Mouse (Mus musculus): Measurements from ENCODE around the gene Asic1. TPM values are rescaled to one million over a fixed set of nuclear protein-coding genes. Genes with fewer than 3 reads are reported as not detected.

The Asic1 gene
- polyA plus RNA-seq, 2 experiments = 1.4 to 3.4 TPM

GRCm38 (mm10) chr15:99690924-99691323 lies 20.8 kb downstream of the Asic1 start:
- no peak for DNase-seq (ENCODE audit: low spot score)
- Histone ChIP-seq H3K27ac (replicated peaks; ENCODE audit: low read depth, low read length) (no peak overlapping the region), H3K27me3 (ENCODE audit: control insufficient read depth, insufficient read depth, low read length) (0 out of 2 replicates have a peak, but pooled peaks cover 4% of the 10 kb centered on the region), H3K4me2 (replicated peaks; ENCODE audit: low read depth, low read length, severe bottlenecking) (no peak overlapping the region), H3K9ac (ENCODE audit: low read depth, low read length, severe bottlenecking) (no peak overlapping the region), H3K9me3 (ENCODE audit: control insufficient read depth, low read length) (no peaks in the 10 kb centered on the region), H3K36me3 (ENCODE audit: control insufficient read depth, insufficient read depth, low read length) (no peaks in the 10 kb centered on the region), H3K4me1 (ENCODE audit: control insufficient read depth, insufficient read depth, low read length) (no peaks in the 10 kb centered on the region), H3K4me3 (replicated peaks; ENCODE audit: low read length) (no peak overlapping the region)
- ATAC-seq (ENCODE audit: low FRiP score, low read depth) = no peak
- TF ChIP-seq POLR2A (IDR thresholded peaks at IDR 0.05; ENCODE audit: borderline replicate concordance, extremely low read depth, insufficient read depth, insufficient read length) = no peak
- 12% methylated on average over 4 of the region's 4 CpGs for WGBS

DNA sequence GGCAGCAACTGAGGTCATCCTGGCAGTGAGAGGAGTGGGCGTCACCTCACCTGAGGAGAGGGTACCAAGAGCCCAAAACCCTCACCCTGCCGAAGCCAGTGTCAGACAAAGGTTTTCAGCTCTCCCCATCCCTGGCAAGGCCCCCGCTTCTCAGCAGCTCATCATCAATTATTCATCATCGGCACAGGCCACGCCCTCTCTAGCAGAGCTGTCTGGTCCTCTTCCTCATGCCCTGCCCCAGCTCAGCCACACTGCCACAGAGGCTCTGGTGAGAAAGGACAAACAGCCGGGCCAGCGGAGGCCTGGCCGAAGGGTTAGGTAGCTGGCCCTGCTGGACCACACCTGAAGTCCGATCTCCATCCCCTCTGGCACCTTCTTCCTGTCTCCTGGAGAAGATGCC lies 21.8 kb downstream of the Asic1 start:
- no peaks in the 10 kb centered on the region for H3K4me1 ChIP-seq (ENCODE audit: control insufficient read depth, insufficient read depth, low read length)
- no peak overlapping the region for H3K27ac ChIP-seq (replicated peaks; ENCODE audit: low read depth, low read length)
- H3K4me2 ChIP-seq (replicated peaks; ENCODE audit: low read depth, low read length, severe bottlenecking) = no peak overlapping the region
- no peaks in the 10 kb centered on the region for H3K9me3 ChIP-seq (ENCODE audit: control insufficient read depth, low read length)
- no peak for ATAC-seq (ENCODE audit: low FRiP score, low read depth)
- no peak for DNase-seq (ENCODE audit: low spot score)
- no peak for TF ChIP-seq POLR2A (IDR thresholded peaks at IDR 0.05; ENCODE audit: borderline replicate concordance, extremely low read depth, insufficient read depth, insufficient read length)
- H3K27me3 ChIP-seq (ENCODE audit: control insufficient read depth, insufficient read depth, low read length) = 0 out of 2 replicates have a peak, but pooled peaks cover 4% of the 10 kb centered on the region
- no peaks in the 10 kb centered on the region for H3K36me3 ChIP-seq (ENCODE audit: control insufficient read depth, insufficient read depth, low read length)
- 0 out of 2 replicates have a peak overlapping the region, but pooled peaks have one; percentile 4 for H3K9ac ChIP-seq (ENCODE audit: low read depth, low read length, severe bottlenecking)
- H3K4me3 ChIP-seq (replicated peaks; ENCODE audit: low read length) = no peak overlapping the region
- WGBS = 46% methylated on average over 9 of the region's 9 CpGs

DNA sequence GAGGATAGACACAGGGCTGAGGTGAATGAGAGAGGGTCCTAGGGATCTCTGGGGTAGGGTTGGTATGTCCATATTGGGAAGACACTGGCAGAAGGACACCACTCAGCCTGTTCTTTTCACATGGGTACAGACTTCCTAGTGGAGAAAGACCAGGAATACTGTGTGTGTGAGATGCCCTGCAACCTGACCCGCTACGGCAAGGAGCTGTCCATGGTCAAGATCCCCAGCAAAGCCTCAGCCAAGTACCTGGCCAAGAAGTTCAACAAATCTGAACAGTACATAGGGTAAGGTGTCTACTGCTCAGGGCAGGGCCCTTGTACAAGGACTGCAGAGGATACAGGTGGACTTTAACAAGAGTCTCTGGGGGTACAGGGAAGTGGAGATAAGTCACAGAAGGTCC lies 27.1 kb downstream of the Asic1 start:
- DNase-seq (ENCODE audit: low spot score) (no peak), ATAC-seq (ENCODE audit: low FRiP score, low read depth) (no peak)
- Histone ChIP-seq H3K36me3 (ENCODE audit: control insufficient read depth, insufficient read depth, low read length) (no peaks in the 10 kb centered on the region), H3K27me3 (ENCODE audit: control insufficient read depth, insufficient read depth, low read length) (no peaks in the 10 kb centered on the region), H3K4me3 (replicated peaks; ENCODE audit: low read length) (no peak overlapping the region), H3K9me3 (ENCODE audit: control insufficient read depth, low read length) (no peaks in the 10 kb centered on the region), H3K4me1 (ENCODE audit: control insufficient read depth, insufficient read depth, low read length) (peaks cover 7% of the 10 kb centered on the region; the same call in 1 of the 2 replicates), H3K27ac (replicated peaks; ENCODE audit: low read depth, low read length) (no peak overlapping the region), H3K4me2 (replicated peaks; ENCODE audit: low read depth, low read length, severe bottlenecking) (no peak overlapping the region), H3K9ac (ENCODE audit: low read depth, low read length, severe bottlenecking) (no peak overlapping the region)
- 14% methylated on average over 2 of the region's 2 CpGs for WGBS
- TF ChIP-seq POLR2A (IDR thresholded peaks at IDR 0.05; ENCODE audit: borderline replicate concordance, extremely low read depth, insufficient read depth, insufficient read length) = no peak

DNA sequence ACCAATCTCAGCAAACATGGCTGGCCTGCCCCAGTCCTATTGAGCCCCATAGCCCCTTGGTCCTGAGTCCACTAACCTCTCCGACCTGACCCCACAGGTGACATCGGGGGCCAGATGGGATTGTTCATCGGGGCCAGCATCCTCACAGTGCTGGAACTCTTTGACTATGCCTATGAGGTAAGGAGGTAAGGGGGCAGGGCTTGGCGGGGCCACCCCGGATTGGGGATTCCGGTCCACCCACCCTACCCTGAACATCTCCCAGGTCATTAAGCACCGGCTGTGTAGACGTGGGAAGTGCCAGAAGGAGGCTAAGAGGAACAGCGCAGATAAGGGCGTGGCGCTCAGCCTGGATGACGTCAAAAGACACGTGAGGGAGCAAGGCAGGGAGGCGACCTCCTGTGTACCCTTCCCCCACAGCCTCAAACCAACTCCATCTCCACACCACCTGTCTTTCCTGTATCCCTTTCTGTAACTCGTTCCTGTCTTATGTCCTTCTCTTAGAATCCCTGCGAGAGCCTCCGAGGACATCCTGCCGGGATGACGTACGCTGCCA lies 28.4 kb downstream of the Asic1 start:
- Histone ChIP-seq H3K36me3 (ENCODE audit: control insufficient read depth, insufficient read depth, low read length) (peaks cover 4% of the 10 kb centered on the region), H3K27ac (replicated peaks; ENCODE audit: low read depth, low read length) (no peak overlapping the region), H3K4me1 (ENCODE audit: control insufficient read depth, insufficient read depth, low read length) (peaks cover 18% of the 10 kb centered on the region), H3K9me3 (ENCODE audit: control insufficient read depth, low read length) (no peaks in the 10 kb centered on the region), H3K9ac (ENCODE audit: low read depth, low read length, severe bottlenecking) (no peak overlapping the region), H3K27me3 (ENCODE audit: control insufficient read depth, insufficient read depth, low read length) (no peaks in the 10 kb centered on the region), H3K4me2 (replicated peaks; ENCODE audit: low read depth, low read length, severe bottlenecking) (no peak overlapping the region), H3K4me3 (replicated peaks; ENCODE audit: low read length) (no peak overlapping the region)
- DNase-seq (ENCODE audit: low spot score) (no peak), ATAC-seq (ENCODE audit: low FRiP score, low read depth) (no peak)
- 34% methylated on average over 20 of the region's 20 CpGs for WGBS
- no peak for TF ChIP-seq POLR2A (IDR thresholded peaks at IDR 0.05; ENCODE audit: borderline replicate concordance, extremely low read depth, insufficient read depth, insufficient read length)

DNA sequence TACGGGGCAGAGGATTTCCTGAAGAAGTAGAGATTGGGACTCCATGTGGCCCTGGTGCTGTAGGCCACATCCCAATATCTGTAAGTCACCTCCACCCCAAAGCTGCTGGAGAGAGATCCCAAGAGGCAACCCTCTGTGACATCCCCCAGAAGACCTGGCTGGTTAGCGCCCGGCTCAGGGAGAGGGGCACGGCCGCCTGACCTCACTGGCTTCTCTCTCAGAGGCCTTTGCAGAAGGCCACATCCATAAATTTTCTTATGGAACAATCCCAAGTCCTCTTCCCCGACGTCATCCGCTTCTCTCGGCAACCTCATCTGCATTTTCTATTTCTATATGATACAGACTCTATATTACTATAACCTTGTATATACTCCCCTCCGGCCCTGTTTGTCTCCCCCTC lies 29.5 kb downstream of the Asic1 start:
- peaks cover 16% of the 10 kb centered on the region for H3K36me3 ChIP-seq (ENCODE audit: control insufficient read depth, insufficient read depth, low read length)
- no peak overlapping the region for H3K27ac ChIP-seq (replicated peaks; ENCODE audit: low read depth, low read length)
- H3K4me3 ChIP-seq (replicated peaks; ENCODE audit: low read length) = no peak overlapping the region
- H3K4me1 ChIP-seq (ENCODE audit: control insufficient read depth, insufficient read depth, low read length) = peaks cover 19% of the 10 kb centered on the region
- DNase-seq (ENCODE audit: low spot score) = no peak
- TF ChIP-seq POLR2A (IDR thresholded peaks at IDR 0.05; ENCODE audit: borderline replicate concordance, extremely low read depth, insufficient read depth, insufficient read length) = no peak
- H3K27me3 ChIP-seq (ENCODE audit: control insufficient read depth, insufficient read depth, low read length) = no peaks in the 10 kb centered on the region
- WGBS = 78% methylated on average over 10 of the region's 10 CpGs
- H3K9me3 ChIP-seq (ENCODE audit: control insufficient read depth, low read length) = no peaks in the 10 kb centered on the region
- H3K9ac ChIP-seq (ENCODE audit: low read depth, low read length, severe bottlenecking) = no peak overlapping the region
- no peak for ATAC-seq (ENCODE audit: low FRiP score, low read depth)
- no peak overlapping the region for H3K4me2 ChIP-seq (replicated peaks; ENCODE audit: low read depth, low read length, severe bottlenecking)
